Mouse (Mus musculus) heart, postnatal 4 days (tissue): Measurements from ENCODE around the gene Psma6. TPM values are rescaled to one million over a fixed set of nuclear protein-coding genes. Genes with fewer than 3 reads are reported as not detected.

Experiments
- DNase-seq: peaks from one replicate; pipeline ENCODE4 v3.0.0; 2021
- total RNA-seq, 2 experiments: library from RNA; stranded (reverse); gene quantifications; 2 replicates each; pipeline ENCODE4 v1.2.3; 2021

The Psma6 gene
- total RNA-seq, 2 experiments from 2014 or later = 192 to 195 TPM

DNA sequence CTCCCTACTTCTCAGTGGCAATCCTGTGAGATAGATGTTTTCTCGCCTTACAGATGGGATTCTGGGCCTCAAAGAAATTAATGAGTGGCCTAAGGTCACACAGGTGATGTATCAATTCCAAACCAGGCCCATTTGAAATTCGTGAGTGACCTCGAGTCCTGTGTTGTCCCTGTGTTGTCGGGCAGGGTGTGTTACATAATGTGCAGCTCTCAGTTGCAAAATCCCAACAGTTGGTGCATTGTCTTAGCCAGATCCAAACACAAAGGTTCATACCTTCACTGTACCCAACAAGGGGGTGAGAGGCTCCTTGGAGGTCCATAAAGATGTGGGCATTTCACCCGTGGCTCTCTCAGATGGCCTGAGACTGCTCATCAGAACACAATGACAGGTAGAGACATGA is 56.4 kb downstream of the Psma6 start:
- no peak for DNase-seq

DNA sequence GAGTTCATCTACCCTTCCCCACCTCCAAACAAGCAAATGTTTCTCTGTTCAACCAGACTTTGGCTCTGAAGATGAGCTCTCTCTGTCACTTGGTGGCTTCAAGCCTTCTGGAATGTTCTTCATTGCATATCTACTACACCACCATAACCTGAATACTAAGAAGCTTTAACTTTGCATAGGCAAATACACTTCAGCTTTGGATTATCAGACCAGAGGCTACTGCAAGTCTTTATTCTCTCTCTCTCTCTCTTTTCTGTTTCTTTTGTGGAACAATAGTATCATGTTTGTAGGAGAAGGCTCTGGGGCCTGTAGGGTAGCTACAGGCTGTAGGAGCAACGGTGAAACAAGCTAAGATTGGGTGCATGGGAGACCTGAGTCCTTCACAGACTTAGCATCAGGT is 58.2 kb downstream of the Psma6 start:
- DNase-seq = no peak

DNA sequence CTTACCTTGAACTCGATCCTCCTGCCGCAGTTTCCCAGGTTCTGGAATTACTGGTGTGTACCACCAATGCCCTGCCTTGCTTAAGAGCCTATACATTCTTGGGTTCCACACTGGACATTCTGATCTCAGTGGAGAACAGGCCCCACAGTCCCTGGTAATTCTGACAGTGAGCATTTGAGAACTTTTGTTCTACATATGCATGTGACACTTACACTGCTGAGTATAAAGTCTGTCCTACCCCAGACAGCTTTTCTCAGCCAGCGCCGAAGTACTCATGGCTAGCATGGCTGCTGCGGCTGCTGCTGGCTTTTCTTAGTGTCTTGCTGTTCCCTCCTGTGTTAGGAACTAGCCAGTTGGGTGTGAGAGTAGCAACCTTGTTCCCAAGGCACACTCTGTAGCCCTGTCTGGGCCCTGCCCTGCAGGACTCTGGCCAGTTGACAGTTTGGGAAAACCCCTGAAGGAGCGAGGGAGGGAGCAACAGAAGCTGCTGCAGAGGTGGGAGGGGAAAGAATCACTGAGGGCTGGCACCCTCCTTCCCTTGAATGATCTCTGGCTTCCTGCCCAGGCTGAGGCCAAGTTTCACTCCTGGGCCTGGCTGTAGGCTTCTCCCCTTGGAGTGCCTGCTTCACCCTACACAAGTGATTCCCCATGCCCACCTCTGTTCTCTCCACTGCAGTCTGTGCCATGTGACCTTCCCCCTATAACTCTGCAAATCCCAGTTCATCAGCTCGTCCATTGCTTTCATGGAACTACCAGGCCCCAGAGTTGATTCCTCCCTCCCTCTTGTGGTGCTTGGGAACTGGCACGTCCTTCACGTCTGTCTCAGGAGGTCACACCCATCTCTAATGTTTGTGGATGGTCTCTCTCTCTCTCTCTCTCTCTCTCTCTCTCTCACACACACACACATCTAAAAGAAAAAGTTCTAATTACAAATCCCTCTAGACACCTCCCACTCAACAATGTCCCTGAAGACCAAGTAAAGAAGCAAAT is 59.1 kb downstream of the Psma6 start:
- DNase-seq = peak; percentile 90

DNA sequence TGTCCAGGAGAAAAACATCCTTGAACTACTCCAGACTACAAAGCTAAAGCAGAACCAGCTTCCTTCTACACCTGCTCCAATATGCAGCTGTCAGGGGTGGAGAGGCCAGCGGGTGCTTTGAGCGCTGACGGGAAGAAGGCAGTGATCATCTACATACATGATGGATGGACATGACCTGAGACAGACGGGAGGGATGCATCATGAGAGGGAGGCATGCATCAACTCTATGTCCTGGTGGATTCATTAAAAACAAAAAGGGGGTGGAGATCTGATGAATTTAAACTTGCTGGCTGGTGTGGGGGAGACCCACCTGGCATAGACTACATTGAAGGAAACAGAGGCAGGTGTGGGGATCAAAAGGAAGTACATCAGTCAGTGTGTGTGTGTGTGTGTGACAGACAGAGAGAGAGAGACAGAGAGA is 60.0 kb downstream of the Psma6 start:
- DNase-seq = no peak

DNA sequence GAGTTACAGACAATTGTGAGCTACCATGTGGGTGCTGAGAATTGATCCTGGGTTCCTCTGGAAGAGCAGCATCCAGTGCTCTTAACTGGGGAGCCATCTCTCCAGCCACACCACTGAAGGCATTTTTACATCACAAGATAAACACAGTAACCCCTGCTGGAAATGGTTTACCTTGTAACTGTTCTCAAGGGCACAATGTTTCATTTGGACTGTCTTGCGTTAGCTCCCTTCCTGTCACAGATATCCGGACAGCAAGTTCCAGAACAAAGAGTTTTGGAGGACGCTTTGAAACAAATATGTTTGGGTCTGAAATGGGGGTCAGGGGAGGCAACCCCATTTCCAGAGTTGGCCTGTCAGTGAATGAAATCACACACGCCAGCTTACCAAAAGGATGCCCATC is 61.6 kb downstream of the Psma6 start:
- no peak for DNase-seq

DNA sequence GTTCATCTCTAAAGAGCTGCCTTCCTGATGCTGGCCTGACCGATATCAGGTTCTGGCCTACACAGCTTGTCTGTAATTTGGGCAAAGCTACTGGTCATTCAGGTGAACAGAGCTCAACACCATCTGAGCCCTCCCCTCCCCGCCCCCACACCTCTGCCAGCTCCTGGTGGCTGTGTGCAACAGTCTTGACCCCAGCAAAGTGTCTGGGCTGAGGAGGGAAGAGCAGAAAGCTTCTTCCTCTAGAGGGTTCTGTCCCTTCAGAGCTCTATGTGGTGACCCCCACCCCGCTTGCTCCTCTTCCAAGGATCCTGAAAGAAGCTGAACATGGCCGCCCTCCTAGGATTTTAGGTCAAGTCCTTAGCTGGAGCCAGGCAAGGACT is 62.3 kb downstream of the Psma6 start:
- no peak for DNase-seq

DNA sequence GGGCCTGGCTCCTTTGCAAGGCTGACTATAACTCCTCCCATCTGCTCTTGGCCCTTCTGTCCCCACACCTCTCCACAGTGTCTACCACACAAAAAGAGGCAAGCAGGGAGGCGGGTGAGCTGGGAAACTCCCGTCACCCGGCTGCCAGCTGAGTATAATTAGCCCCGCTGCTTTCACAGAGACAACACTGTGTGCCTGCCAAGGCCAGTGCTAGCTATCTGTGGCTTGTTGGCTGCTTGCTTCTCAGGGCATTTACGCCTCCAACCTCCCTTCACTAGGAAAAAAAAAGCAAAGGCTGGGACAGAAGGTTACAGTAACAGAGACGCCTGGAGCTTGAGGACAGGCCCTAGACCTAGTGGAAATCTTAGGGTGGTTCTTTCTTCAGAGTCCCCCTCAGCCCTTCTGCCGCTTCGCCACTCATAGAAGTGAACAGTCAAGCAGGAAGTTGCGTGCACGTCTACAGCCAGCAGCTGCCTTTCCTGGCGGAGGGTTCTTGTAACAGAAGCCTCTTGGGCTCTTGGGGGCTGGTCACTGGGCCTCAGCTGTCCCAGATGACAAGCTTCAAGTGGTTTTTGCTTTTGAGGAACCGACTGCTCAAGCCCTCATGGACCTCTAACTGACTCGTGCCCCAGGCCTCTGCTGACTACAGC is 62.8 kb downstream of the Psma6 start:
- peak; percentile 86 for DNase-seq

DNA sequence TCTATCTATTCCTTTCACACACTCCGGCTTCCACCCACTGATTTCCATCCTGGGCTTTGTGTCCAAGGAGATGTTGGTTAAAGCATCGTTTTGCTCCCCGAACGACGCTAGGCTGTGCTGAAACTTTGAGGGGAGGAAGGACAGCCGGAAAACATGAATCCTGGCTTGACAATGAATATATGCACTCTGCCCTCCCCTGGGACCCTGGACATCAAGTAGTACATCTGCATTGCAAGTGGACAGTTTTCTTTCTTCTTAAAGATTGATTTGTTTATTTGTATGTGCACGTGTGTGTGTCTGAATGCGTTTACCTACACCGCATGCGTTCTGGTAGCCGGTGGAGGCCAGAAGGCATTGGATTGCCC is 63.4 kb downstream of the Psma6 start:
- no peak for DNase-seq

DNA sequence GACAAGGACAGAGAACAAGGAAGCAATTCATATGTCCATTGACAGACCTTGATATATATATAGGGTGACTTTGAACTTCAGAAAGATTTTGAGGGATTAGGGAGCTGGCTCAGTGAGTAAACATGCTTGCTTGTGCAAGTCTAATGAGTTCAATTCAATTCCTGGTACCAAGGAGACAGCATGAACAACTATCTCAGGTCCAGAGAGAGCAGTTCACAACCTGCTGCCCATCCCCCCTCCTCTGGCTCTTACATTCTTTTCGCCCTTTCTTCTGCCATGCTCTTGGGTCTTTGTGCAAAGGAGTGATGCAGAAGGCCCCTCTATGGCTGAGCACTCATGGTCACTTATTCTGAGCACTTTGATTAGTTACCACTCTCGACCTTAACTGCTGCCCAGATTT is 64.4 kb downstream of the Psma6 start:
- no peak for DNase-seq

DNA sequence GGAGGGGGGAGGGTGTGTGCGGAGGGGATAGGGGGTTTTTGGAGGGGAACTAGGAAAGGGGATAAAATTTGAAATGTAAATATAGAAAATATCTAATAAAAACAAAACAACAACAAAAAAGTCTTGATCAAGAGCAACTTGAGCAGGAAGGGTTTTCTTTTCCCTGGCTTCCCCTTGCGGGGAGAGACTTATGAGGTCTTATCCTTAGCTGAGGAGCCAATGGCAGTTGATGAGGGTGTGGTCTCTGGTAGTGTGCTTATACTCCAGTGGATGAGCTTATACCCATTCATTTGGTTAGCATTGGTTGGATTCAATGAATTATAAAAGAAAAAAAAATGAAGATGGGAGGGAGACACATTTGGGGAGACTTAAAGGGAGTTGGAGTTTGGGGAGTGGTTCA is 65.0 kb downstream of the Psma6 start:
- DNase-seq = no peak

DNA sequence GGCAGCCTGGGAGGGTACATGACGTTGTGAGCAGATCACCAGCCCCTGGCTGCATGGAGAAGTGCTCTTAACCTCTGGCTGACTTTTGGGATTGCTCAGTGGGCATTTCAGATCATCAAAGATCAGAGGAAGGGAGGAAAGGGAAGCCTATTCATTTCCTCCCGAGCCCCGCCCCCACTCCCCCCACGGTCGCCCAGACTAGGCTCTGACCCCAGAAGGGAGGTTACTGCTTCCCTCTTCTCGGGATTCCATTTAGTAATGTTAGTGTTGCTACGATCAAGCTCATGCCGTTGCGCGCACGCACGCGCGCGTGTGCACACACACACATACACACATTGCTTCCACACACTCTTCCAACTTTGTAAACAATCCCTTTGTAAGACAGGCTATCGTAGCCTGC is 66.4 kb downstream of the Psma6 start:
- DNase-seq = no peak

DNA sequence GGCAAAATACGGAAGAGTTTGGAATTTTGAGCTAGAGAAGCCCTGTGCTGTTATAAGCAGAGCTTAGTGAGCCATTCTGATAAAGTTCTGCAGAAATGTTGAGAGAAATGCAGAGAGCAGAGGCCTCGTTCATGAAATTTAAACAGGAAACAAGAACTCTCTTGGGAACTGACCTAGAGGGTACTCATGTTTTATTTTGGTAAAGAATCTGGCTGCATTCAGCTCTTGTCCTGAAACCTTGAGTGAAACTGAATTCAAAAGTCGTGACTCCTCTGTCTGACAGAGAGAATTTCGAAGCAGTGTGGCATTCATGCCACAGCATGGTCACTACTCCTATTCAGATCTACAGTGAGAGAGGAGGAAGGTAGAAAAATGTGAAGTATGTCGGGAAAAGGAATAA is 68.8 kb downstream of the Psma6 start:
- no peak for DNase-seq

DNA sequence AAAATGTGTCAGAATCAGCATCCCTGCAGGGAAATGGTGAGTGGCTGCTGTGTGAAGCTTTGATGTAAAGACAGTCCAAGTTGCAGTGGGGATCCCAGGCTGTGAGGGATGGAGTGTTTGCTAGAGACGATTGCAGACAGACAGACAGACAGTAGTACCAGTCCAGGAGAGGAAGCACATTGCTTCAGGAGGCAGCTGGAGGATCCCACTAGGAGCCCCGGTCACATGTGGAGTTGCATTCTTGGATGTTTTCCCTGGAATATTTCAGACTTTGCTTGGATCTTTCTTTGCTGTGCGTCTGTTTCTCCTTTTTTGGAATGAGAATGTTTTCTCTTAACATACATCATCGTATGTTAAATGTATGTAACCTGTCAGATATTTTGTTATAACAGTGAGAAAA is 69.9 kb downstream of the Psma6 start:
- DNase-seq = no peak

DNA sequence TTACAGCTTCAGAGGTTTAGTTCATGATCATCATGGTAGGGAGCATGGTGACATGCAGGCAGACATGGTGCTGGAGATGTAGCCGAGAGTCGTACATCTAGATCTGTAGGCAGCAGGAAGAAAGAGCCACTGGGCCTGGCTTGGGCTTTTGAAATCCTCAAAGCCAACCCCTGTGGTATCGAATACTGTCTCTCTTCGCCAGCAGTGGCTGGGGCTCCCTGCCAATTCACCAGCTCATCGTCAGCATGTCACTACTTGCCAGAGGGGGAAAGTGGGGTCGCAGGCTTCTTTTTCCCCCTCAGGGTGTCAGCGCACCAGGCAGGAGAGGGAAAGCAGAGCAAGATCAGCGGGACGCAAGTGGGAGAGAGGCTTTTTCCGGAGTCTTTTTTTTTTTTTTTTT is 71.2 kb downstream of the Psma6 start:
- DNase-seq = no peak

DNA sequence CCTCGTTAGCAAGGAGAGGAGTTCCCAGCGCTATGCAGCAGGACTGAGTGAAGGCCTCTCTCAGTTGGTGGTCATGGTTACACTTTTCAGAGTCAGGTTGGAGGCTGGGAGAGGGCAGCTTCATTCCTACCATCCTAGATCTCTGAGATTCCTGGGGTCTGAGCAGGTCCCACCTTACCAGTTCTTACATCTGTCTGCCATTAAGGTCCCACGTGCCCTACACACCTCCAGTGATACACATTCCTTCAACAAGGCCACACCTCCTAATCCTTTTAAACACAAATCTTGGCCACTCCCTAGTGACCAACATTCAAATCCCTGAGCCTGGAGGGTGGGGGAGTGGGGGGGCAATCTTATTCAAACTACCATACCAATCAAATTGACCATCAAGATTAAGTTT is 72.1 kb downstream of the Psma6 start:
- DNase-seq = no peak

DNA sequence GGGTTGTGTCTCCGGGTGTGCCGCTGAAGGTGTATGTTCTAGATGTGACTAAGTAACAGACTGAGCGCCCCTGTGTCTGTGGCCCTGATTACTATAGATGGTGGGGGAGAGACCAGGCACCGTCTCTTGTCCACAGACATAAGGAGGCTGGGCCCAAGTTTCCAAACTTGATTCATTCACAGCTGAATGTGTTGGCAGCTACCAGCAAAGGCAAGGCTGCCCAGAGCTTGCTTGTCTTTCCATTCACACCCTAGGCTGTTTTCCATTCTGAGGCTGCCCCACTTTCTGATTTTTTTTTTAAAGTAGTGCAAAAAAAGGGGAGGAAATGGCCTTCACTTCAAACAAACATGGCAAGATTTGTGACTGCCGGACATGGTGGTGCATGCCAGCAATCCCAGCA is 72.9 kb downstream of the Psma6 start:
- DNase-seq = no peak

DNA sequence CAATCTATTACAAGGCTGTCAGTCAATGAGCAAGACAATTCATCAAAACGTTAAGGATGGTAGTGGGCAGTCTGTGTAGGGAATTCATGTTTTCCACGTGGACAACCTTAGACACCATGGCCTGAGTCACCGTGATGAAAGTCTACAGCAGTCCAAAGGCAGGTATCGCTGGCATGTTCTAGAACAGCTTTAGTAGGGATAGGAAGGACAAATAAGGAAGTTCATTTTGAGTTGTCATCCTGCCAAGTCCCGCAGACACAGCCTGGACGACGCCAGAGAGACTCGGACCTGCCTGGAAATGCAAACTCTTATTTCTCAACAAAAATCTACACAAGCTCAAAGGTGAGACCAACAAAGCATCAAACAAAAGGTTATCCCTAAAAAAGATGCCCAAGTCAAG is 75.7 kb downstream of the Psma6 start:
- DNase-seq = no peak

DNA sequence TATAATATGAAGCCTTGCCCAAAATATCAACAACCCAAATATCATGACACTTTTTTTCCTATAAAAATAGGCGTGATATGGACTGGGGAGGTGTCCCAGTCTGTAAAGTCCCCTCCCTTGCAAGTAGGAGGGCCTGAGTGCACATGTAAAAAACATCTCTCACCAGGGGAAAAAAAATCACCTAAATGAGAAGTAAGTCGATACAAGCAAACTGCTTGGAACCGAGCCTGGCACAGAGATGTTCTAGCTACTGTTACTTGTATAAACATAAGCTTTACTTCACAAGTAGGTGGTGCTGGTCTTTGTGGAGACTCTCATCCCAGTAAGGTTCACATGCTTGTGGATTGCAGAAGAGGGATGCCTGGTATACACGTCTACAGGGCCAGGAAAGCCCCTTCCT is 76.9 kb downstream of the Psma6 start:
- no peak for DNase-seq

DNA sequence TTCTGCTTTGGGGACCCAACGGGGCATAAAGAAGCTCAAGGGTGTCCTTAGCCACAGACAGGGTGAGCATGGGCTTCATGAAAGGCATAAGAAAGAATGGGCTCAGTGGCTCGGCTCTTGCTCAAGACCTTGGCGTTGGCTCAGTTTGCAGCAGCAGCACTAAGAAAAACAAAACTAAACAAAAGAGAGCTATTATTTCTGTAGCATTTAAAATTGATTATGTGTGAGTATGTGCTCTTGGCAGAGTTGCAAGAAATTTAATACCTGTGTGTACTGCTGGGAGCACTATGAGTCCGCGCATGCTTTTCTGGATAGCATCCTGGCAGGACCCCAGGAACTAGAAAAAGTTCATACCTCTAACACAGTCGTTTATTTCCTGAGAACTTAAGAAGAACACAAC is 77.7 kb downstream of the Psma6 start:
- DNase-seq = no peak

DNA sequence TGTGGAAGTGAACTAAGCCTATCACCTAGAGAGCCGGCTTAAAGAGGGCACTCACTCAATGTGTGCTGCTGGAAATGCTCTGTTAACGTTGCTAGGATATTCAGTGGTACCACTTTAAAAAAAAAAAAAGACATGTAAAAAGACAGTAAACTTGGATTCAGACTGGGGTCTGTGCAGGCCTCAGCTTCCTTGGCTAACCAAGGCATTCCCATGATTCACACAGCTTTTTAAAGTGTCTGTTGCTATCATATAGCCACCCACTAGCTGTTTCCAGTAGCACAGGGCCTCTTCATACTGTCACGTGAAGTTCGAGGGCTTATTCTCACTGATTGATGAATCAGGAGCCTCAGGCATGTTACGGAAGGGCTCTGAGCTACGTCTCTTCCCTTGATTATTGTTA is 78.4 kb downstream of the Psma6 start:
- DNase-seq = no peak

DNA sequence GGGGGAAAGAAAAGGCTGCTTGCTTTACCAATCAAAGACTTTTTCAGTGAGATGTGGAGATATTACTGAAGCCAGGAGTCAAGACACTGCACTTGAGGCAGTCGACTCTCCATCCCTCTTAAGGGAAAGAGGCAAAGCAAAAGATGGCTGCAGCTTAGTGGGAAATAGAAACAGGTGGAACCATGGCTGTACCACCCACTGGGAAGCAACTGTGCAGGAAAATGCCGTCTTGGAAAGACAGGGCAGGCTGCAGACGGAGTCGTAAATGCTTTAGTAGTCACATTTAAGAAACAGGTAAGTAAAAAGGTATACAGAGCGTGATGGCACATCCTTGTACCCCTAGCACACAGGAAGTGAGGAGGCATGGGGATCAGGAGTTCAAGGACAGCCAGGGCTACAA is 79.1 kb downstream of the Psma6 start:
- no peak for DNase-seq

DNA sequence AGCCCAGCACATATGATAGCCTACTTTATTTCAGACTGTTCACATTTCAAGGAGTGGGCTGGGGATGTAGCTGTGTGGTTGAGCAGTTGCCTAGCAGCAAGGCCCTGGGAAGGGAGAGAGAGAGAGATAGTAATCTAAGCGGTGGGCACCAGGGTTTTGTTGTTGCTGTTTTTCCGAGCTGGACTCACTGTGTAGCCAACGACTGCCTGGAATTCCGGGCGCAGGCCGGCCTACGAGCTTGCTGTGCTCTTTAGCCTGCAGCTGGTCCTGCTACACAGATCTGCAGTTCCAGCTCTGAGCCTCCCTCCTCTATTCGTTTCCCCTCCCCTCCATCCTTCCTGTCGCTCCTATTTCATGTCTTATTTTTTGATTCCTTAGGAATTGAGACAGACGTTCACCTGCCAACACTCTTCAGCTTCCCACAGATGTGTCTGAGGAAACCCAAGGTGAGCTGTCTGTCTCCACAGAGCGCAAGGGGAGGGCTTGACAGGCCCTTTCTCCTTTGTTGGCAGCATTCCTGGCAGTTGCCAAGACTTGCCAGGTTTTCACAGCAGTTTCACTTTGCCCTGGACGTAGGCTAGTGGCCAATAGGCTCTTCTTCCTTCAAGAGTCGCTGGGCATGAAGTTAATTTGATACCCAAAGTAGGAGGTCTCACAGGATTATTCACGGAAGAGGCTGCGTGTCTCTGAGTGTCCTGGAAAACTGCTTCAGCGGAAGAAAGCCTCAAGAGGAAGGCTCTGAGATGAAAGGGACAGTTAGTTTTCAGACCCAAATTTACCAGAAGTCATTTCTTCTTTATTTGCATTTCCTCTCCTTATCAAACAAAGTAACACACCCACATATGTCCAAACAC is 80.2 kb downstream of the Psma6 start:
- peak; percentile 72 for DNase-seq

DNA sequence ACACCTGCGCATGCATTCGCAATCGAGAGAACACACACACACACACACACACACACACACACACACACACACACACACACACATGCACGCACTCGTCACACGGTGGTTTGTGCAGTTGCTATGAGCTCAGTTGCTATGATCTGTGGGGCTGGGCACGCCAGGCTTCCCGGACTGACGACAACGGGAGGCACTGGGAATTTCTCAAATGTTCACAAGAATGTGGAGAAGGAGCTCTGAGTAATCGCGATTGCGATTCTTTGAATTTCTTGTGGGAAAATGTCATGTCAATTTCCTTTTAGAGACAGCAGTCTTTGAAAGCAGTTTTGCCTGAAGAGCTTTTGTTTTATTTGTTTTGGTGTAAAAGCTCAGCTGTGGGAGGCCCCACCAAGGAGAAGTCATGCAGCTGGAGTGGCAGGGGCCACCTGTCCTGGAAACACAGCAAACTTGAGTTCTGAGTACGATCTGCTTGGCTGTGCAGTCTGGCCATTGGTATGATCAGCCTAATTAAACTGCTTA is 80.9 kb downstream of the Psma6 start:
- no peak for DNase-seq
